20 mouse cellular contexts compared by ENCODE assay signal in the genomic region with DNA sequence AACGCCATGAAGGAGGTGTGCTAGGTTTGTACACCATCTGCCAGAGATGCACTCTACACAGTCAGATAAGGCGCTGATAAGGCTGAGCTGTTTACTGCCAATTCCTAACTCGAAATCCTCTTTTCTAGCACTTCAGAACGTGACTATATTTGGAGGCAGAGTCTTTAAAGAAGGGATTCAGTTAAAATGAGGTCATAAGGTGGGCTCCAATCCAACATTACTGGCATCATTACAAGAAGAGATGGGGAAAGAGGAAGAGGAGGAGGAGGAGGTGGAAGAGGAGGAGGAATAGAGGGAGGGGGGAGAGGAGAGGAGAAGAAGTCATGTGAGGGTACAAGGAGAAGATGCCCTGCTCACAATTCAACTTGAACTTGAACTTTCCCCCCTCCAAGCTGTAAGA. TPM values are rescaled to one million over a fixed set of nuclear protein-coding genes. Genes with fewer than 3 reads are reported as not detected.
DNase-seq lines count a peak whose midpoint lies in the region; ATAC-seq and TF ChIP-seq lines count a peak whose summit lies in the region.
"Had no signal": no experiment of that assay in that cellular context is flagged by ENCODE, and none has a peak within 500 bp of the region (broad histone marks: within the 10 kb centered on the region; RNA-seq: fewer than 3 reads in every experiment).

No protein-coding gene starts in this region.

- H3K27me3 ChIP-seq in heart, embryonic 13.5 days (replicated peaks), result no peaks in the 10 kb centered on the region
- no peaks in the 10 kb centered on the region for H3K27me3 ChIP-seq in lung, embryonic 14.5 days (ENCODE audit: insufficient read depth, low read length)
- H3K27me3 ChIP-seq in kidney, embryonic 16.5 days (ENCODE audit: insufficient read depth, low read length), result no peaks in the 10 kb centered on the region
- H3K27me3 ChIP-seq: embryonic facial prominence, embryonic 15.5 days; heart, embryonic 12.5 days; hindbrain, embryonic 15.5 days had no signal

- no peaks in the 10 kb centered on the region for H3K36me3 ChIP-seq in heart, embryonic 13.5 days
- H3K36me3 ChIP-seq in lung, embryonic 14.5 days (ENCODE audit: insufficient read depth), result no peaks in the 10 kb centered on the region
- H3K36me3 ChIP-seq in kidney, embryonic 16.5 days (ENCODE audit: insufficient read depth, low read length), result no peaks in the 10 kb centered on the region
- H3K36me3 ChIP-seq: embryonic facial prominence, embryonic 15.5 days; forebrain, embryonic 12.5 days; heart, embryonic 12.5 days; hindbrain, embryonic 15.5 days had no signal

- 0 out of 2 replicates have a peak overlapping the region, but pooled peaks have one; percentile 45 for H3K27ac ChIP-seq in heart, embryonic 13.5 days (replicated peaks)
- H3K27ac ChIP-seq in lung, embryonic 14.5 days (ENCODE audit: low read depth), result no peak overlapping the region
- H3K27ac ChIP-seq in kidney, embryonic 16.5 days (ENCODE audit: low read length), result no peak overlapping the region
- H3K27ac ChIP-seq: embryonic facial prominence, embryonic 15.5 days; forebrain, embryonic 12.5 days; hindbrain, embryonic 15.5 days had no signal

- no peaks in the 10 kb centered on the region; the same call in 1 of the 2 replicates for H3K9me3 ChIP-seq in heart, embryonic 13.5 days
- no peaks in the 10 kb centered on the region for H3K9me3 ChIP-seq in lung, embryonic 14.5 days (ENCODE audit: low read depth, low read length)
- H3K9me3 ChIP-seq in kidney, embryonic 16.5 days (ENCODE audit: low read length), result no peaks in the 10 kb centered on the region
- H3K9me3 ChIP-seq: embryonic facial prominence, embryonic 15.5 days; forebrain, embryonic 12.5 days; heart, embryonic 12.5 days; hindbrain, embryonic 15.5 days had no signal

- WGBS in heart, embryonic 13.5 days, result 34% methylated on average over 4 of the region's 4 CpGs
- WGBS in lung, embryonic 14.5 days, result 31% methylated on average over 4 of the region's 4 CpGs
- 73% methylated on average over 4 of the region's 4 CpGs for WGBS in kidney, embryonic 16.5 days

- no peak overlapping the region for H3K9ac ChIP-seq in heart, embryonic 13.5 days
- H3K9ac ChIP-seq in lung, embryonic 14.5 days, result no peak overlapping the region
- no peak overlapping the region for H3K9ac ChIP-seq in kidney, embryonic 16.5 days (replicated peaks; ENCODE audit: low read length)
- H3K9ac ChIP-seq: embryonic facial prominence, embryonic 15.5 days; forebrain, embryonic 12.5 days; heart, embryonic 12.5 days; hindbrain, embryonic 15.5 days had no signal

- H3K4me1 ChIP-seq in heart, embryonic 13.5 days, result peaks cover 17% of the 10 kb centered on the region
- peaks cover 4% of the 10 kb centered on the region; the same call in 1 of the 2 replicates for H3K4me1 ChIP-seq in lung, embryonic 14.5 days (ENCODE audit: insufficient read depth)
- no peaks in the 10 kb centered on the region for H3K4me1 ChIP-seq in kidney, embryonic 16.5 days (ENCODE audit: insufficient read depth, low read length)
- H3K4me1 ChIP-seq: hindbrain, embryonic 15.5 days had no signal

- no peak overlapping the region for H3K4me2 ChIP-seq in heart, embryonic 13.5 days
- no peak overlapping the region for H3K4me2 ChIP-seq in lung, embryonic 14.5 days
- H3K4me2 ChIP-seq in kidney, embryonic 16.5 days (replicated peaks; ENCODE audit: low read depth, low read length), result no peak overlapping the region
- H3K4me2 ChIP-seq: embryonic facial prominence, embryonic 15.5 days; forebrain, embryonic 12.5 days; heart, embryonic 12.5 days; hindbrain, embryonic 15.5 days had no signal

- no peak for DNase-seq in heart, adult 11 months
- peak; percentile 60 for DNase-seq in lung, embryonic 14.5 days
- no peak for DNase-seq in lung, postnatal 25 days (ENCODE audit: low spot score)
- DNase-seq in ovary, postnatal 14 days (ENCODE audit: low spot score), result peak; percentile 22
- no peak for DNase-seq in ovary, postnatal 10 days (ENCODE audit: low spot score)
- peak; percentile 53 for DNase-seq in fibroblast of lung, adult 2 months (ENCODE audit: low read depth)
- DNase-seq: adrenal gland, postnatal 10 days; cerebellum, adult 11 months; cerebellum, adult 8-10 months; cerebellum, postnatal 14 days; embryo, embryonic 11 days; gastrocnemius, postnatal 36 days had no signal

- no peak overlapping the region for H3K4me3 ChIP-seq in heart, embryonic 13.5 days
- no peak overlapping the region for H3K4me3 ChIP-seq in lung, embryonic 14.5 days (ENCODE audit: low read depth, low read length)
- H3K4me3 ChIP-seq in kidney, embryonic 16.5 days (ENCODE audit: low read length), result no peak overlapping the region
- H3K4me3 ChIP-seq: embryonic facial prominence, embryonic 15.5 days; forebrain, embryonic 12.5 days; heart, embryonic 12.5 days; hindbrain, embryonic 15.5 days had no signal

- ATAC-seq in heart, embryonic 13.5 days (ENCODE audit: extremely low read depth, insufficient number of reproducible peaks, low FRiP score, low TSS enrichment), result no peak
- ATAC-seq in lung, embryonic 14.5 days (ENCODE audit: insufficient read depth), result no peak
- ATAC-seq in kidney, embryonic 16.5 days (ENCODE audit: low FRiP score, low TSS enrichment), result no peak
- ATAC-seq: forebrain, embryonic 16.5 days; intestine, embryonic 16.5 days had no signal

- TF ChIP-seq CTCF in lung, embryonic 14.5 days (IDR thresholded peaks at IDR 0.05; ENCODE audit: low read depth), result no peak

RNA-seq across cellular contexts. Expression of gene Auh, which starts 14.6 kb away (rescaled TPM):
- 49.1 and 57.4 TPM in 2 replicates for polyA plus RNA-seq in heart, embryonic 13.5 days (2015; fragmentation: Nextera tagmentation; extraction: Ambion mirVana)
- 32.3 and 34.8 TPM in 2 replicates for polyA plus RNA-seq in lung, embryonic 14.5 days (2014; fragmentation: Nextera tagmentation; extraction: Ambion mirVana)
- polyA plus RNA-seq in kidney, embryonic 16.5 days (2015; fragmentation: Nextera tagmentation; extraction: Ambion mirVana), result 64.1 and 68.0 TPM in 2 replicates

RNA-seq across cellular contexts. Expression of gene Nfil3, which starts 36.8 kb away (rescaled TPM):
- polyA plus RNA-seq in heart, embryonic 13.5 days (2015; fragmentation: Nextera tagmentation; extraction: Ambion mirVana), result 36.8 and 41.9 TPM in 2 replicates
- 18.5 and 20.0 TPM in 2 replicates for polyA plus RNA-seq in lung, embryonic 14.5 days (2014; fragmentation: Nextera tagmentation; extraction: Ambion mirVana)
- 21.4 and 22.9 TPM in 2 replicates for polyA plus RNA-seq in kidney, embryonic 16.5 days (2015; fragmentation: Nextera tagmentation; extraction: Ambion mirVana)

Comparison
In these comparisons a context has a peak if more than half of its experiments do, and no peak if none do; other contexts are left out.
1. DNase-seq: peak in lung, embryonic 14.5 days (single experiment), ovary, postnatal 14 days (single experiment) and fibroblast of lung, adult 2 months (single experiment); none in heart, adult 11 months (single experiment), lung, postnatal 25 days (single experiment) and ovary, postnatal 10 days (single experiment).